Mouse (Mus musculus) liver, embryonic 16.5 days (tissue): ENCODE data around the gene 4932415D10Rik. TPM values are rescaled to one million over a fixed set of nuclear protein-coding genes. Genes with fewer than 3 reads are reported as not detected.
A peak's percentile ranks its signal among the peaks of the same experiment; 100 is the strongest.

ENCODE experiments used
- ATAC-seq: fragments of 200-750 bp; cut with Nextera tagmentation; 2 replicates; pipeline ENCODE4 v1.8.0; 2017; ENCODE audit warnings: low read depth, mild to moderate bottlenecking, moderate number of reproducible peaks, moderate library complexity
- H3K27ac ChIP-seq: fragments of 300-500 bp; sonication (generic); 2 replicates; pipeline ENCODE4 v1.5.1; 2014; ENCODE audit warnings: mild to moderate bottlenecking, low read length
- H3K27me3 ChIP-seq: fragments of 300-500 bp; sonication (generic); 2 replicates; pipeline ENCODE4 v1.6.1; 2014; ENCODE audit warnings: low read depth, low read length, mixed read lengths; ENCODE audit not compliant: control insufficient read depth, insufficient read depth
- H3K36me3 ChIP-seq: fragments of 300-500 bp; sonication (generic); 2 replicates; pipeline ENCODE4 v1.6.1; 2014; ENCODE audit warnings: mild to moderate bottlenecking; ENCODE audit not compliant: control insufficient read depth, insufficient read depth
- H3K4me1 ChIP-seq: fragments of 300-500 bp; sonication (generic); 2 replicates; pipeline ENCODE4 v1.6.1; 2014; ENCODE audit warnings: low read depth, low read length, mixed read lengths; ENCODE audit not compliant: control insufficient read depth
- H3K4me2 ChIP-seq: fragments of 300-500 bp; sonication (generic); 2 replicates; pipeline ENCODE4 v1.6.1; 2014; ENCODE audit warnings: low read depth, low read length, mixed read lengths
- H3K4me3 ChIP-seq: fragments of 300-500 bp; sonication (generic); 2 replicates; pipeline ENCODE4 v1.5.1; 2014; ENCODE audit warnings: low read depth, mild to moderate bottlenecking, low read length
- H3K9ac ChIP-seq: fragments of 300-500 bp; sonication (generic); 2 replicates; pipeline ENCODE4 v1.6.1; 2014; ENCODE audit warnings: low read depth, low read length
- H3K9me3 ChIP-seq: fragments of 300-500 bp; sonication (generic); replicated peaks from 2 replicates; pipeline ENCODE4 v1.6.1; 2016; ENCODE audit warnings: low read length; ENCODE audit not compliant: control insufficient read depth
- WGBS: fragments of 180-500 bp; shearing (Covaris S2); extraction: QIAGEN DNeasy Blood & Tissue Kit; methylation state at CpG from one replicate; pipeline ENCODE4 v1.1.7; 2014; ENCODE audit not compliant: insufficient replicate concordance; 5-methylcytosine and 5-hydroxymethylcytosine counted together
- polyA plus RNA-seq: library from polyadenylated mRNA; unstranded; fragments of >200 nt; fragmentation: Nextera tagmentation; extraction: Ambion mirVana; gene quantifications from 2 replicates; pipeline ENCODE4 v1.2.1, GENCODE M21; 2015

The 4932415D10Rik gene
- polyA plus RNA-seq, 1 experiment from 2014 or later, result not detected

GRCm38 (mm10) chr10:82241401-82241788 lies 75.0 kb downstream of the 4932415D10Rik start:
- no peak overlapping the region for H3K27ac ChIP-seq
- H3K9me3 ChIP-seq, result no peaks in the 10 kb centered on the region
- H3K9ac ChIP-seq, result no peak overlapping the region
- H3K4me2 ChIP-seq, result peak overlapping the region; percentile 61; the same call in 1 of the 2 replicates
- 49% methylated on average over 5 of the region's 5 CpGs for WGBS
- no peaks in the 10 kb centered on the region for H3K4me1 ChIP-seq
- H3K4me3 ChIP-seq, result peak overlapping the region; percentile 70
- no peak for ATAC-seq
- H3K27me3 ChIP-seq, result no peaks in the 10 kb centered on the region
- H3K36me3 ChIP-seq, result no peaks in the 10 kb centered on the region

GRCm38 (mm10) chr10:82240742-82241400 lies 75.5 kb downstream of the 4932415D10Rik start, which contains the start of gene Zfp938:
Gene Zfp938, minus strand, starts transcription at chr10:82241280.
- H3K27ac ChIP-seq, result no peak within 1 kb of the TSS
- ATAC-seq, result peak; percentile 95

More at GRCm38 (mm10) chr10:82240742-82241400, 75.5 kb downstream of the 4932415D10Rik start, which contains the start of gene Zfp938:
- no peaks in the 10 kb centered on the region for H3K27me3 ChIP-seq
- 3% methylated on average over 27 of the region's 27 CpGs for WGBS
- H3K36me3 ChIP-seq, result no peaks in the 10 kb centered on the region
- H3K4me2 ChIP-seq, result peak within 1 kb of the TSS; percentile 61
- H3K4me1 ChIP-seq, result no peaks in the 10 kb centered on the region
- peak within 1 kb of the TSS; percentile 65 for H3K9ac ChIP-seq
- H3K4me3 ChIP-seq, result peak within 1 kb of the TSS; percentile 70
- H3K9me3 ChIP-seq, result no peaks in the 10 kb centered on the region

Other genes starting within 250 kb of the 4932415D10Rik start
- gene BC024063, start 233.2 kb downstream of the 4932415D10Rik start, polyA plus RNA-seq, result 0.50 and 0.63 TPM in 2 replicates
- gene AU041133, start 188.6 kb downstream of the 4932415D10Rik start, polyA plus RNA-seq, result 0.98 and 1.6 TPM in 2 replicates
- gene Zfp938, start 75.3 kb downstream of the 4932415D10Rik start, polyA plus RNA-seq, result 2.0 and 2.4 TPM in 2 replicates
- 0.93 and 1.2 TPM in 2 replicates for gene Gm4924, start 37.7 kb upstream of the 4932415D10Rik start, polyA plus RNA-seq
- gene Gm1553, start 176.0 kb upstream of the 4932415D10Rik start, polyA plus RNA-seq, result not detected in 2 replicates